Mouse (Mus musculus): ENCODE data around the gene Col20a1.
A peak's percentile ranks its signal among the peaks of the same experiment; 100 is the strongest.

Gene Col20a1

GRCm38 (mm10) chr2:180986449-180986848 lies at the start of gene Col20a1:
Gene Col20a1 (plus strand): TSS chr2:180986535.
- DNase-seq (ENCODE audit: low spot score in 2 of 2): no peak

- no peak for DNase-seq (ENCODE audit: low spot score in 2 of 2)
Observed at GRCm38 (mm10) chr2:180940187-180940586, 46.1 kb upstream of the Col20a1 start.

- DNase-seq (ENCODE audit: low spot score in 2 of 2): no peak
Observed at GRCm38 (mm10) chr2:180941869-180942268, 44.5 kb upstream of the Col20a1 start.

DNA sequence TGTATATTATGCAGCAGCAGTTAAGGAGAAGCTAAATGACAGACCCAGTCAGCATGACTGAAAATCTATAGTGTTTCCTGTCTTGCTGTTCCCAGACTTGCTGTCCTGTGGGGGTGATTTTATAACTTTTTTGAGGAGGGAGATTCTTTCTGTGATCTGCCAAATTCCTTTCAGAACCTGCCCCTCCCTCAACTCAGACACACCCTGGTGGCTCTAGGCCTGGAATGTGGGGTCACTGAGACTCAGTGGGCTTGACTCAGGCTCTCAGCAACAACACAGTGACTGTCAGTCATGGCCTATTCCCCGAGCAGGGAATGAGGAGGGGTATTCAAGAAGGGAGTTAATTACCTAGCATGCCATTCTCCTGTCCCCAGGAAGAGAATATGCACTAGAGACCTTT lies 36.4 kb upstream of the Col20a1 start:
- DNase-seq (ENCODE audit: low spot score in 2 of 2): no peak

DNA sequence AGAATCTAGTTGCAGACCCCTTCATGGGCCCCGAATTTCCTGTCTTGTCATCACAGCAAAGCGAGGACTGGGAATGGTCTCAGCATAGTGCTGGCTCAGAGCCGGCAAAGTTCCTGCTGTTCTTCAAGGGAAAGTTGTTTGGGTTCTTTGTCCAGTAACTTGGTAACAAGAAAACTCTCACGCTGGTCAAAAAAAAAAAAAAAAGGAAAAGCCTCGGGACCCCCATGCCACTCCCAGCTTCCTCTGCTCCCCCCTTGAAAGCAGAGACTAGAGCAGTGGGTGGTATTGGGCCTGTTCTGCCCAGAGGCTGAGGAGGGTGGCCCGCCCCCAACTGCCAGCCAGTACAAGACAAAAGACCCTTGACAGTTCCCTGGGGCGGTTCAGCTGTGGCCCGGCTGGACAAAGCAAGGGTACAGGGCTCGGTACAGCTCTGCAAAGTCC lies 33.6 kb upstream of the Col20a1 start:
- peak in 1 of 2 experiments; percentile 34 for DNase-seq (ENCODE audit: low spot score in 2 of 2)

- no peak for DNase-seq (ENCODE audit: low spot score in 2 of 2)
Observed at GRCm38 (mm10) chr2:180953638-180954037, 32.7 kb upstream of the Col20a1 start.

GRCm38 (mm10) chr2:180954061-180955047 lies 32.0 kb upstream of the Col20a1 start, which contains the start of gene Nkain4:
Gene Nkain4 (minus strand): TSS chr2:180954699.
- peak; percentile 36 to 40 for DNase-seq (ENCODE audit: low spot score in 2 of 2)

GRCm38 (mm10) chr2:180959605-180960004 lies 26.7 kb upstream of the Col20a1 start:
- DNase-seq (ENCODE audit: low spot score in 2 of 2): no peak

- no peak for DNase-seq (ENCODE audit: low spot score in 2 of 2)
Observed at GRCm38 (mm10) chr2:180960187-180960586, 26.1 kb upstream of the Col20a1 start.

DNA sequence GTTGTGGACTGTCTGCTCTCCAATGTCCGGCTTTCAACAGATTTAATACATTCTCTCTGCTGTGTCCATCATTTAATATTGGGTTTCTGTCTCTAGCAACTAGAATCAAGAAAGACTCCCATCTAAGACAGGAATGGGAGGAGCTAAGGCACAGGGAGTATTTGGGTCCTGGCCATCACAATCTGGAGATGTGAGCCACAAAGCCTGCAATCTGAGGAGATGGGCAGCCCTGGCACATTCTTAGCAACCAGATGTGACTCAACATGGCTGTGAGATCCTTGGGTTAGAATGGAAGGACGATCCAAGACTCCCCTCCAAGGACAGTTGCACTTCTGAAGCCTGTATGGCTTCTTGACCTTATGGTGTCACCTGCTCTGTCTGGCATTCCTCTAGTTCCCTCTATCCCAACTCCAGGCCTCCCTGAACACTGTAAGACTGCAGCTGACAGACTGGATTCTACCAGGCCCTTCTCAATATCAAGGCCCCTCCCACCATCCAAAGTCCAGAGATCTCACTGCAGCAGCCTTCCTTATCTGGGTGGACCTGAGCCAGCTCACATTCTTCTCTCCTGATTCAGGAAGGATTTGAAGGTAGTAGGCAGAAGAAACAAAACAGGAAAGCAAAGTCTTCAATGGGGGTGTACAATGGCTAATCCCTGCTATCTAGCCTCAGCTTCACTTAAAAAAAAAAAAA lies 23.6 kb upstream of the Col20a1 start:
- no peak for DNase-seq (ENCODE audit: low spot score in 2 of 2)

- peak in 1 of 2 experiments; percentile 73 for DNase-seq (ENCODE audit: low spot score in 2 of 2)
Observed at GRCm38 (mm10) chr2:180963956-180964355, 22.4 kb upstream of the Col20a1 start.

- no peak for DNase-seq (ENCODE audit: low spot score in 2 of 2)
Observed at GRCm38 (mm10) chr2:180966092-180966882, 20.0 kb upstream of the Col20a1 start.

- DNase-seq (ENCODE audit: low spot score in 2 of 2): peak; percentile 85 to 86
Observed at GRCm38 (mm10) chr2:180967010-180967763, 19.1 kb upstream of the Col20a1 start, which contains the start of gene Arfgap1. Gene Arfgap1 (plus strand): TSS chr2:180967225.

DNA sequence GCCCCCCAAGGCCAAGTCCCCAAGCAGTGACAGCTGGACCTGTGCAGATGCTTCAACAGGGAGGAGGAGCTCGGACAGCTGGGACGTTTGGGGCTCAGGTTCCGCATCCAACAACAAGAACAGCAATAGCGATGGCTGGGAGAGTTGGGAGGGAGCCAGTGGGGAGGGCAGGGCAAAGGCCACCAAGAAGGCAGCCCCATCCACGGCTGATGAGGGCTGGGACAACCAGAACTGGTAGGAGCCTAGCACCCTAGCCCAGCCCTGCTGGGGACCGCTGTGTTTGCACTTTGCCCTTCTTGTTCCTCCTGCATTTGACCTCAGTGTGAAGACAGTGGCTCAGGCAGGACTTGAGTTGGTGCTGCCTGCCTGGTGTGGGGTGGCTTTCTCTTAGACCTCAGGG lies 5.2 kb upstream of the Col20a1 start:
- DNase-seq (ENCODE audit: low spot score in 2 of 2): no peak

- no peak for DNase-seq (ENCODE audit: low spot score in 2 of 2)
Observed at GRCm38 (mm10) chr2:180985635-180986034, 700 bp upstream of the Col20a1 start.

GRCm38 (mm10) chr2:180987001-180987400 lies 666 bp downstream of the Col20a1 start:
- no peak for DNase-seq (ENCODE audit: low spot score in 2 of 2)

- DNase-seq (ENCODE audit: low spot score in 2 of 2): no peak
Observed at GRCm38 (mm10) chr2:180987432-180988030, 1.2 kb downstream of the Col20a1 start.

DNA sequence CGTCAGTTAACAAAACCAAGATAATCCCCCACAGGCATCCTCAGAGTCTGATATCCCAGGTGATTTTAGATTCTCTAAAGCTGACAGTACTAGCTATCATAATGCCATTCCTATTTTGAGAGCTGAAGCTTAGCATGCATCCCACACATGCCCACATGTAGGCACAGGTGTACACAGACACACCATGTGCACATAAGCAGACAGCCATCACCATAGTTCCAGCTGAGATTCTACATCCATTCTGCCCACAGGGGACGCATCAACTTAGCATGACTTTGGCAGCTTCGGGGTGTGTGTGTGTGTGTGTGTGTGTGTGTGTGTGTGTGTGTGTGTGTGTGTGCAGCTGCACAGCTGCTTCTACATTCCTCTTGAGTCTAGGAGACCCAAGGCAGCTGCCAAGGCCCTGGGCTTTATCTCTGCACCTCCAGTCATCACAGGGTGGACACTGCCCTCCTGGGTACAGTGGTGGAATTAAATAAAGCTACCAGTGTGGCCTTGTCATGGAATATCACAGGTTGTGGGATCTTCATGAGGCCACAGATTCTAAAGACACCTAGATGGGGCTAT lies 2.1 kb downstream of the Col20a1 start:
- no peak for DNase-seq (ENCODE audit: low spot score in 2 of 2)

- DNase-seq (ENCODE audit: low spot score in 2 of 2): no peak
Observed at GRCm38 (mm10) chr2:180988948-180989347, 2.6 kb downstream of the Col20a1 start.

DNA sequence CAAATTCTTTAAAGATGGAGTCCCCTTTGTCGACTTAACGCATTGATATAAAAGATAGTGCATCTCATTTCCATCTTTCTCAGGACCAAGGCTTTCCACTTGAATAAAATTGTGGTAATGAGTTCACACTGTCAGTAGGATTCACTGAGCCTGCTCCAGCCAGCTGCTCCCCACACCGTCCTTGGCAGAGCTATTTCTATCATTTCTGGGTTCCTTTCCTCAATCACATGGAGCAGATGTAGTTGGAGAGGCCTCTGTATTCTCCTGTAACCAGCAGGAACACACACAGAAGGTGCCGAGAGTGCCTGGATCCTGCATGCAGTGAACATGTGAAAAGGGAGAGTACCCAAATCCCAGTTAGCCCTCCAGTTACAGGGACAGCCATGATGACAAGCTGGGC lies 4.0 kb downstream of the Col20a1 start:
- DNase-seq (ENCODE audit: low spot score in 2 of 2): no peak
